Mouse (Mus musculus) mammary gland, adult 2 months (tissue): Measurements from ENCODE around the gene Nsl1. TPM values are rescaled to one million over a fixed set of nuclear protein-coding genes. Genes with fewer than 3 reads are reported as not detected.

Experiments
- polyA plus RNA-seq: library from polyadenylated mRNA; depleted of rRNA; stranded (reverse); fragments of >200 nt; gene quantifications from 2 replicates; pipeline ENCODE4 v1.2.3, GENCODE M21; 2012; ENCODE audit warnings: low replicate concordance; rRNA removed

Gene Nsl1
- polyA plus RNA-seq, result 0.47 and 1.1 TPM in 2 replicates

DNA sequence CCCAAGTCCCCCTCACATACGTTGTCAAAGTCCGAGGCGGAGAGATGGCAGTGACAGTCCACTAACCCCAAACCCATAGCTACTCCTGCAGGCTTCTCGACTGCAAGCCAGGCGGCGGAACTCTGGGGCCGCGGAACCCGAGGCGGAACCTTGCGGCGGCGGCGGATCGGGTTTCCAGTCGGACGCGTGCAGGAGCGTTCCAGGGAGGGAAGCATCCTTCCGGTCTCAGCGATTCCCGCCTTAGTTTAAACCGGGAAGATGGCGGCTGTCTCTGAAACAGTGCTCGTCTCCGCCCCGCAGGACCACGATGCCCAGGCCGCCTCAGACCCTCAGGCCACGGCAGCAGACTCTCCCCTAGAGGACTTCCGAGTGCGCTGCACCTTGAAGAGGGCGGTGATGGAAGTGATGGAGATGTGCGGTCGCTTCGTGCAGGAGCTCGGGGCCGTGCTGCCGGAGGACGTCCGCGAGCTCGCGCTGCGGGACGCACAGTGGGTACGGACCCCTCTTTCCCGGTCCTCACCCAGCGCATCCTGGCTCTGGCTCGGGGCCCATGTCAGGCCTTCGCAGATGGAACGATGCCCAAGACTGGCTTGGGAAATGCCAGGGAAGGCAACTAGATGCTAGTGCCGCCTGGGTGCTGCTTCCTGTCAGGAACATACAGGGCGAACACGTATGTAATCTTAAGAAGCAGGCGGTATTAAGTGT is at the start of gene Nsl1, which contains the start of gene Tatdn3:
TSS of gene Nsl1 (plus strand) at position 232 of the 705 bp plus-strand sequence.
TSS of gene Tatdn3 (minus strand) at position 152 of the 705 bp plus-strand sequence.

GRCm38 (mm10) chr1:191026021-191026713 is 36.6 kb upstream of the Nsl1 start, which contains the start of gene Flvcr1:
Flvcr1 (minus strand) TSS chr1:191026158.

DNA sequence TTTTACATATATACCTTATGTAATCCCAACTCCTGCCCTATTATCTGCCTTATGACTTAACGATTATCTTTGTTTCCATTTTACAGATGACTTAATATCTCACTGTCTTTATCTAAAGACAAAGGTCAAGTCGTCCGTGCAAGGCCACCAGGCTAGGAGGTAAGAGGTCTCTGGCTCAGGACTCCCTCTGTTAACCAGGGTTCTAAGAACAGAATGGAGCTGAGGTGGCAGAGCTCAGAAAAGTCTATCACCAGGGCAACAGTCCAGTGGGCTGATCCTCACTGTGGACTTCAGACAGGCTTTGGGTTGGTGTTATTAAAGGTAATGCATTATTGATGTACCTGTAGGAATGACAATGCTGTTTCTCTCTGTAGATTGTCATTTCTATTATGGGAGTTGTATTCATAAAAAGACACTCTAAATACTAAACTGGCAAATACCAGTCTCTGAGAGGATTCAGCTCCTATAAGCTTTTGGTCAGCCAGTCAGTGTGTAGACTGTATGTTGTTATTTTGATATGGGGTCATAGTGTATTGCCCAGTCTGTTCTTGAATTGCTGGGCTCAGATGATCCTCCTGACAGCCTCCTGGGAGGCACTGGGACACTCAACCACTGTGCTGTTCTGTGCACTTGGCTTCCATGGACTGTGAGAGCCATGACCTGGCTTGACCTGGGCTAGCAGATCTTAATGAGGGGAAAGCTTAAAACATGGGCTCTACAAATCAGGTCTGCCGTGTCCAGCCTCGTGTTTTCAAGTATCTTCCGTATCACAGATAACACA is 26.1 kb upstream of the Nsl1 start, which contains the start of gene Spata45:
TSS of gene Spata45 (plus strand) at position 86 of the 781 bp plus-strand sequence.

GRCm38 (mm10) chr1:191097802-191098747 is 35.3 kb downstream of the Nsl1 start, which contains the start of gene Batf3:
Batf3 (plus strand) TSS chr1:191097847.

Other genes starting within 250 kb of the Nsl1 start
- 4.3 and 6.6 TPM in 2 replicates for gene Rps6kc1, start 151.2 kb upstream of the Nsl1 start, polyA plus RNA-seq
- 21.4 and 28.8 TPM in 2 replicates for gene Angel2, start 137.9 kb upstream of the Nsl1 start, polyA plus RNA-seq
- gene Vash2, start 83.7 kb upstream of the Nsl1 start, polyA plus RNA-seq, result 1.1 and 4.5 TPM in 2 replicates
- gene Flvcr1, start 36.9 kb upstream of the Nsl1 start, polyA plus RNA-seq, result 26.7 and 34.8 TPM in 2 replicates
- gene Spata45, start 26.4 kb upstream of the Nsl1 start, polyA plus RNA-seq, result not detected in 2 replicates
- gene Tatdn3, start 80 bp upstream of the Nsl1 start, polyA plus RNA-seq, result 3.3 and 10.9 TPM in 2 replicates
- gene Batf3, start 34.8 kb downstream of the Nsl1 start, polyA plus RNA-seq, result 16.2 and 28.0 TPM in 2 replicates
- gene Fam71a, start 101.8 kb downstream of the Nsl1 start, polyA plus RNA-seq, result not detected in 2 replicates
- gene Atf3, start 155.0 kb downstream of the Nsl1 start, polyA plus RNA-seq, result 6.8 and 7.7 TPM in 2 replicates